Mouse (Mus musculus) frontal cortex, postnatal 14 days (tissue): ENCODE data around the gene Tlr9.

Experiments
- DNase-seq, 2 experiments: peaks; one replicate each; pipeline ENCODE4 v3.0.0; 2022; ENCODE audit warnings: low spot score in 2 of 2

Gene Tlr9

GRCm38 (mm10) chr9:106266936-106267657 is 44.7 kb downstream of the Tlr9 start:
- no peak for DNase-seq

- DNase-seq: no peak
Observed at GRCm38 (mm10) chr9:106268421-106268820, 46.0 kb downstream of the Tlr9 start.

GRCm38 (mm10) chr9:106269076-106269788 is 46.8 kb downstream of the Tlr9 start:
- no peak for DNase-seq

GRCm38 (mm10) chr9:106269879-106270278 is 47.5 kb downstream of the Tlr9 start:
- no peak for DNase-seq

GRCm38 (mm10) chr9:106270656-106271055 is 48.3 kb downstream of the Tlr9 start:
- DNase-seq: no peak

GRCm38 (mm10) chr9:106272288-106272687 is 49.9 kb downstream of the Tlr9 start:
- no peak for DNase-seq

- no peak for DNase-seq
Observed at GRCm38 (mm10) chr9:106273276-106273675, 50.9 kb downstream of the Tlr9 start.

- DNase-seq: no peak
Observed at GRCm38 (mm10) chr9:106273791-106274190, 51.4 kb downstream of the Tlr9 start.

- no peak for DNase-seq
Observed at GRCm38 (mm10) chr9:106274652-106275180, 52.3 kb downstream of the Tlr9 start.

GRCm38 (mm10) chr9:106275806-106276205 is 53.4 kb downstream of the Tlr9 start:
- DNase-seq: no peak
